Mouse (Mus musculus) heart, postnatal 0 days (tissue): ENCODE data around the gene Evc2. TPM values are rescaled to one million over a fixed set of nuclear protein-coding genes. Genes with fewer than 3 reads are reported as not detected.

Source experiments
- ATAC-seq: fragments of 200-750 bp; cut with Nextera tagmentation; 2 replicates; pipeline ENCODE4 v1.8.0; 2017; ENCODE audit warnings: low read depth, moderate number of reproducible peaks, moderate library complexity; ENCODE audit not compliant: insufficient read depth
- DNase-seq: peaks from one replicate; pipeline ENCODE4 v3.0.0-alpha.2; 2016; ENCODE audit warnings: low spot score
- H3K27ac ChIP-seq: fragments of 300-500 bp; sonication (generic); 2 replicates; pipeline ENCODE4 v1.5.1; 2014; ENCODE audit warnings: low read depth, mild to moderate bottlenecking
- H3K27me3 ChIP-seq: fragments of 300-500 bp; sonication (generic); 2 replicates; pipeline ENCODE4 v1.6.1; 2014; ENCODE audit warnings: low read length, mixed read lengths; ENCODE audit not compliant: control insufficient read depth, insufficient read depth
- H3K36me3 ChIP-seq: fragments of 300-500 bp; sonication (generic); replicated peaks from 2 replicates; pipeline ENCODE4 v1.6.1; 2014; ENCODE audit warnings: low read length, mixed read lengths; ENCODE audit not compliant: control insufficient read depth, insufficient read depth
- H3K4me1 ChIP-seq: fragments of 300-500 bp; sonication (generic); 2 replicates; pipeline ENCODE4 v1.6.1; 2014; ENCODE audit warnings: antibody characterized with exemption; ENCODE audit not compliant: control insufficient read depth, insufficient read depth
- H3K4me2 ChIP-seq: fragments of 300-500 bp; sonication (generic); 2 replicates; pipeline ENCODE4 v1.6.1; 2014; ENCODE audit warnings: low read depth, mild to moderate bottlenecking, low read length, moderate library complexity
- H3K4me3 ChIP-seq: fragments of 300-500 bp; sonication (generic); 2 replicates; pipeline ENCODE4 v1.5.1; 2014; ENCODE audit warnings: low read depth, low read length
- H3K9ac ChIP-seq: fragments of 300-500 bp; sonication (generic); replicated peaks from 2 replicates; pipeline ENCODE4 v1.6.1; 2014; ENCODE audit warnings: low read depth, low read length, mixed read lengths
- H3K9me3 ChIP-seq: fragments of 300-500 bp; sonication (generic); replicated peaks from 2 replicates; pipeline ENCODE4 v1.6.1; 2016; ENCODE audit warnings: low read length; ENCODE audit not compliant: control insufficient read depth
- CTCF ChIP-seq: IDR thresholded peaks from 2 replicates; pipeline ENCODE4 v1.5.1; 2016; ENCODE audit warnings: antibody characterized with exemption, control low read depth, low read depth
- EP300 ChIP-seq: IDR thresholded peaks from 2 replicates; pipeline ENCODE4 v1.6.1; 2016; ENCODE audit warnings: antibody characterized with exemption, low read depth
- WGBS: fragments of 180-500 bp; shearing (Covaris S2); extraction: QIAGEN DNeasy Blood & Tissue Kit; methylation state at CpG from one replicate; pipeline ENCODE4 v1.1.7; 2014; 5-methylcytosine and 5-hydroxymethylcytosine counted together
- polyA plus RNA-seq: library from polyadenylated mRNA; unstranded; fragments of >200 nt; fragmentation: Nextera tagmentation; extraction: Ambion mirVana; gene quantifications from 2 replicates; pipeline ENCODE4 v1.2.1, GENCODE M21; 2015
- total RNA-seq: library from RNA; depleted of rRNA; stranded (reverse); fragments of >200 nt; gene quantifications from 2 replicates; pipeline ENCODE4 v1.2.3, GENCODE M21; 2014; ENCODE audit warnings: low replicate concordance

Gene Evc2
- total and polyA plus RNA-seq, 2 experiments from 2014 or later: 3.0 TPM

DNA sequence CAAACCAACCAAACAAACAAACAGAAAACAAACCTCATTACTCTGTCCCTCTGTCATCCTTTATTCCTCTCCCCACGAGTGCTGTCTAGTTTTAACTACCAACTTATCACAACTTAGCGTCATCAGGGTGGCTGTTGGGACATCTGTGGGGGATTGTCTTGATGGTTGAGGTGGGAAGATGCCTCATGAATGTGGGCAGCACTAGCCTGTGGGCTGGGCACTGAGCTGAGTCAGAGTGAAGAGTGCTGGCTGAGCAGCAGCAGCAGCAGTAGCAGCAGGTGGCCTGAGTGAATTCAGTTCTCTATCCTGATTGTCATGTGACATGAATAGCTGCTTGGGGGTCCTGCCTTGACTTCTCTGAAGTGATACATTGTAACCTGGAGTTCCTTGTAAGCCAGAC, 5.7 kb downstream of the Evc2 start:
- TF ChIP-seq EP300: no peak
- TF ChIP-seq CTCF: no peak
- 74% methylated on average over 2 of the region's 2 CpGs for WGBS
- ATAC-seq (no peak), DNase-seq (no peak)
- Histone ChIP-seq H3K4me2 (no peak overlapping the region), H3K9ac (no peak overlapping the region), H3K27ac (no peak overlapping the region), H3K36me3 (no peaks in the 10 kb centered on the region; the same call in 1 of the 2 replicates), H3K9me3 (no peaks in the 10 kb centered on the region), H3K4me3 (no peak overlapping the region), H3K27me3 (no peaks in the 10 kb centered on the region), H3K4me1 (no peaks in the 10 kb centered on the region; the same call in 1 of the 2 replicates)

DNA sequence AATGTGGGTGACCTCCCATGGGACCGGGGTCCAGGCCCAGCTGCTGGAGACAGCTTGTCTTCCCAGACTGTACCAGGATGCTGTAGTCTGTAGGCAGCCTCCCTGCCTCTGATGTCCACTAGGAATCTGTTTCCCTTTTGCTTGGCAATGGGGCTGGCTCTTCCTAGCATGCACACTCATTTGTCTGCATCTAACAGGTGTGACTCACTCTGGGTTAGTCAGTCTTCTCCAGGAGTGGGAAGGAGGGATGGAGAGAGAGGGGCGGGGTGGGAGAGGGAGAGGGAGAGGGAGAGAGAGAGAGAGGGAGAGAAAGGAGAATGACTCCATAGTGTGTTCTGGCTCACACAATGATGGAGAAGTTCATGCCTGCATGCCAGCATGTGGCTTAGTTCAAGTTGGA, 13.5 kb downstream of the Evc2 start:
- Histone ChIP-seq H3K4me3 (no peak overlapping the region), H3K9me3 (no peaks in the 10 kb centered on the region), H3K27ac (no peak overlapping the region), H3K27me3 (no peaks in the 10 kb centered on the region), H3K9ac (no peak overlapping the region), H3K4me1 (no peaks in the 10 kb centered on the region), H3K36me3 (peaks cover 11% of the 10 kb centered on the region), H3K4me2 (no peak overlapping the region)
- ATAC-seq: no peak
- DNase-seq: no peak
- 88% methylated on average over 2 of the region's 2 CpGs for WGBS
- TF ChIP-seq EP300 (no peak), CTCF (no peak)

DNA sequence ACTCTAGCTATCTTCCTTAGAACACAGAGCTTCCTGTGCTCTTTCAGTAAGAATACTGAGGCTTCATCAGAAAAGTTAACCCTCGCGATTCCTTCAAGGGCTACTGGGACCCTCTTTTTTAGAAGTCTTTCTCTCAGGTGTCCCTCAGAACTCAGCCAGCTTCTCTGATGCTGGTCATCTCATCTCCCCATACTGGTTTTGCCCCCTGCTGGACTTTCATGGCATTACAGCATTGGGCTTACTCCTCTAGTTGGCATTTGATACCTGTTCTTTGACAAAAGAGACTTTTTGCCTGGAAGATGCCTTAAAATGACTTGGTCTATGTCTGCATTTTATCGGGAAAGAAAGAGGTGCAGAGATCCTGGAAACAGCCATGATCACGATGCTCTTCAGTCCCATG, 16.1 kb downstream of the Evc2 start:
- WGBS: 70% methylated on average over 4 of the region's 4 CpGs
- Histone ChIP-seq H3K9me3 (no peaks in the 10 kb centered on the region), H3K27ac (no peak overlapping the region), H3K9ac (no peak overlapping the region), H3K4me2 (no peak overlapping the region), H3K36me3 (peaks cover 11% of the 10 kb centered on the region), H3K27me3 (no peaks in the 10 kb centered on the region), H3K4me3 (no peak overlapping the region), H3K4me1 (no peaks in the 10 kb centered on the region)
- ATAC-seq (no peak), DNase-seq (peak; percentile 30)
- TF ChIP-seq CTCF: peak; percentile 64
- TF ChIP-seq EP300: no peak

DNA sequence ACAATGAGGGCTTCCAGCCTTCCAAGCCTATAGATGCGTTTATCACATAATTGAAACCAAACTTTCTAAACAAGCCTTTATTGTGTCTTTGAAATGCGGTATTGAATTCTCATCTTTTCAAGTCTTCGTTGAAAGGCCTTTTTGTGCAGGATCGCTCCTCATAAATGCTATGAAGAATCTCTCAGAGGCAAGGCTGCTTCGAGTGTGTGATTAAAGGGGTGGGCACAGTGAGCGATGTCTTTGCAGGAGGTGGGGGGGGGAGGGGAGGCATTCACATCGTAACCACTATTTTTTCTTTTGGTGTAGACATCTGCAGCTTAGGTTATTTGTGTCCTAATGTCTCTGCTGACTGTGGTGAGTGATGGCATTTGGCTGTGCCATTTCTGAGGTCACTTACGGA, 17.7 kb downstream of the Evc2 start:
- Histone ChIP-seq H3K36me3 (peaks cover 9% of the 10 kb centered on the region), H3K9me3 (no peaks in the 10 kb centered on the region), H3K4me1 (no peaks in the 10 kb centered on the region), H3K4me3 (no peak overlapping the region), H3K4me2 (no peak overlapping the region), H3K27me3 (no peaks in the 10 kb centered on the region), H3K27ac (no peak overlapping the region), H3K9ac (no peak overlapping the region)
- WGBS: 82% methylated on average over 8 of the region's 8 CpGs
- ATAC-seq (no peak), DNase-seq (no peak)
- TF ChIP-seq EP300 (no peak), CTCF (no peak)

DNA sequence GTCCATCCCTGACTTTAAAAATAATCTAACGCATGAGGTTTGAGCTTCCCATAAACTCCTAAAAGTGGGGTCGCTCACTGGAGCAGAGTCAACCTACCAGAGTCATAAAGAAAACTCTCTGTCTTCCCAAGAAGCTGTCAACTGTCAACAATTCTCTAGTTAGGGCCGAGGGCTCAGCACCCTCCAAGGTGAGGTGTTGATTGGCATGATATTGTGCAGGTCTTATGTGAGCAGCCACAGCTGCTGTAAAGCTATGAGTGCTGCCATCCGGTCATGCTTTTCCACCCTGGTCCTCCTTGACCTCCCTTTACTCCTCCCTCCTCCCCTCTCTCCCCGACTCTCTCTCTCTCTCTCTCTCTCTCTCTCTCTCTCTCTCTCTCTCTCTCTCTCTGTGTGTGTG, 24.3 kb downstream of the Evc2 start:
- TF ChIP-seq EP300 (no peak), CTCF (no peak)
- 31% methylated on average over 5 of the region's 5 CpGs for WGBS
- Histone ChIP-seq H3K27me3 (no peaks in the 10 kb centered on the region), H3K4me2 (no peak overlapping the region), H3K27ac (no peak overlapping the region), H3K36me3 (no peaks in the 10 kb centered on the region; the same call in 1 of the 2 replicates), H3K4me1 (no peaks in the 10 kb centered on the region), H3K9me3 (no peaks in the 10 kb centered on the region), H3K9ac (no peak overlapping the region), H3K4me3 (no peak overlapping the region)
- no peak for ATAC-seq
- DNase-seq: no peak

DNA sequence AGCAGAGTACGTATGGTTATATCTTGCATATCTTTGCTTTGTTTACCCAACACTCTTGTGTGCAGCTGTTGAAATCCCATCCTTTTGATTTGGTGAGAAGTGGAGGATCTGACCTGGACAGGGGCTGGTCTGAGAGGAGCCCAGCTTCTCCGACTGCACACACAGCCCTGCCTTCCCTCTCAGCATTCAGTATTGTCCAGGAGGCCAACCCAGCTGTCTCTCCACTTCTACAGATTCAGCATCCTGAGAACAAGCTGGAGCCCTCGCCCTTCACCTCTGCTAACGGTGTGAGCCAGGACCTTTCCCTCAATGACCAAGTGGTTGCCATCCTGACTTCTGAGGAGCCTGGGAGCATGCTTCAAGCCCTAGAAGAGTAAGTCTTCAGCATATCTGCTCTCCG, 25.0 kb downstream of the Evc2 start:
- H3K27ac ChIP-seq: no peak overlapping the region
- no peaks in the 10 kb centered on the region for H3K27me3 ChIP-seq
- H3K9me3 ChIP-seq: no peaks in the 10 kb centered on the region
- no peak overlapping the region for H3K9ac ChIP-seq
- no peak overlapping the region for H3K4me2 ChIP-seq
- DNase-seq (no peak), ATAC-seq (no peak)
- no peaks in the 10 kb centered on the region for H3K4me1 ChIP-seq
- TF ChIP-seq EP300 (no peak), CTCF (no peak)
- 82% methylated on average over 5 of the region's 5 CpGs for WGBS
- no peaks in the 10 kb centered on the region; the same call in 1 of the 2 replicates for H3K36me3 ChIP-seq
- no peak overlapping the region for H3K4me3 ChIP-seq
